Mouse (Mus musculus) lung, embryonic 15.5 days (tissue): ENCODE data around the gene Gm28305. TPM values are rescaled to one million over a fixed set of nuclear protein-coding genes. Genes with fewer than 3 reads are reported as not detected.

Source experiments
- ATAC-seq: fragments of 200-750 bp; cut with Nextera tagmentation; 2 replicates; pipeline ENCODE4 v1.8.0; 2017; ENCODE audit warnings: moderate number of reproducible peaks, borderline replicate concordance; ENCODE audit not compliant: low FRiP score, low TSS enrichment; ENCODE audit errors: extremely low read depth
- H3K27ac ChIP-seq: fragments of 300-500 bp; sonication (generic); 2 replicates; pipeline ENCODE4 v1.5.1; 2015; ENCODE audit warnings: moderate library complexity, mild to moderate bottlenecking, inconsistent platforms
- H3K27me3 ChIP-seq: fragments of 300-500 bp; sonication (generic); 2 replicates; pipeline ENCODE4 v1.6.1; 2015; ENCODE audit warnings: inconsistent platforms
- H3K36me3 ChIP-seq: fragments of 300-500 bp; sonication (generic); 2 replicates; pipeline ENCODE4 v1.6.1; 2015; ENCODE audit warnings: inconsistent platforms
- H3K4me1 ChIP-seq: fragments of 300-500 bp; sonication (generic); 2 replicates; pipeline ENCODE4 v1.6.1; 2015; ENCODE audit warnings: inconsistent platforms
- H3K4me2 ChIP-seq: fragments of 300-500 bp; sonication (generic); 2 replicates; pipeline ENCODE4 v1.6.1; 2015; ENCODE audit warnings: inconsistent platforms, mild to moderate bottlenecking, moderate library complexity
- H3K4me3 ChIP-seq: fragments of 300-500 bp; sonication (generic); 2 replicates; pipeline ENCODE4 v1.5.1; 2015; ENCODE audit warnings: mild to moderate bottlenecking, inconsistent platforms
- H3K9ac ChIP-seq: fragments of 300-500 bp; sonication (generic); 2 replicates; pipeline ENCODE4 v1.6.1; 2015; ENCODE audit warnings: inconsistent platforms
- H3K9me3 ChIP-seq: fragments of 300-500 bp; sonication (generic); 2 replicates; pipeline ENCODE4 v1.6.1; 2016; ENCODE audit warnings: inconsistent platforms
- WGBS: fragments of 180-500 bp; shearing (Covaris S2); methylation state at CpG from one replicate; pipeline ENCODE4 v1.1.7; 2015; 5-methylcytosine and 5-hydroxymethylcytosine counted together
- polyA plus RNA-seq: library from polyadenylated mRNA; unstranded; fragments of >200 nt; fragmentation: Nextera tagmentation; extraction: Ambion mirVana; gene quantifications from 2 replicates; pipeline ENCODE4 v1.2.1, GENCODE M21; 2015

The Gm28305 gene
- polyA plus RNA-seq, 1 experiment from 2014 or later = not detected

DNA sequence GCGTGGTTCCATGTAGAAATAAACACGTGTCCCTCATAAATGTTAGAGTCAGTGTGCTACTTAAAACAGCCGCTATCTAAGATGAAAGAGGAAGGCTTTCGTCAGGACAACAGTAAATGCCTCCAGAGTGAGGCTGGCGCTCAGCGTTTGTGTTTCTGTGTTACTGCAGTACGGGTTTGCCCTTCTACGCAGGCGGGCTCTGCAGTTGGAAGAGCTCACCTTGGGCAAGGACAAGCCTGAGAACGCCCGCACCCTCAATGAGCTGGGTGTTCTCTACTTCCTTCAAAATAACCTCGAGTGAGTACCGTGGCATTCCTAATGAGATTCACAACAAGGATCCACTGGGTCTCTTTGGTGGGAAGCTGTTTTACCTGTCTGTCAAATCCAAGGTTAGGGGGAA, 2.2 kb upstream of the Gm28305 start:
- no peak overlapping the region for H3K4me2 ChIP-seq
- no peak overlapping the region for H3K27ac ChIP-seq
- H3K9ac ChIP-seq = no peak overlapping the region
- peaks cover 26% of the 10 kb centered on the region for H3K36me3 ChIP-seq
- no peaks in the 10 kb centered on the region for H3K27me3 ChIP-seq
- no peak for ATAC-seq
- H3K9me3 ChIP-seq = no peaks in the 10 kb centered on the region
- 87% methylated on average over 13 of the region's 13 CpGs for WGBS
- H3K4me3 ChIP-seq = no peak overlapping the region
- no peaks in the 10 kb centered on the region for H3K4me1 ChIP-seq

DNA sequence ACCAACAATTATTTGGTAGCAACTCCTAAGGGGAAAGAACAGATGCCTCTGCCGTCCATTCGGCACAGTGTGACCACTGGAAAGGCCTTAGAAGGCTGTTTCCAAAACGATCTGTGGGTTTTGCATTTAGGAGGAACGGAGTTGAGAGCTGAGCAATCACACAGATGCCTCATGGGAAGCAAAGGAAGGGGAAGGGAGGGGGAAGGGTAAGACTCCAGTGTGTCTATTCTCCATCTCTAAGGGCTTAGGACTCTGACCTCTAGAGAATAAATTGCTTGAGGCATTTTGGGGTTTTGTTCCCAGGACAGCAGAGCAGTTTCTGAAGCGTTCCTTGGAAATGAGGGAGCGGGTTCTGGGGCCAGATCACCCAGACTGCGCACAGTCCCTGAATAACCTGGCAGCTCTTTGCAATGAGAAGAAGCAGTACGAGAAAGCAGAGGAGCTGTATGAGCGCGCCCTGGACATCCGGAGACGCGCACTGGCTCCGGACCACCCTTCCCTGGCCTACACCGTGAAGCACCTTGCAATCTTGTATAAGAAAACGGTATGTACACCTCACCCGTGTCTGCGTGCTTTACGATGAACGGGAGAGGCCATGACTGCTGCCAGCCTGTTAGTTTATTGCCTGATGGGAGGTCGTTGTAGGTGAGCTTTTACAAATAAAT, 1.3 kb upstream of the Gm28305 start:
- Histone ChIP-seq H3K4me1 (no peaks in the 10 kb centered on the region), H3K4me3 (no peak overlapping the region), H3K27ac (no peak overlapping the region), H3K4me2 (no peak overlapping the region), H3K27me3 (no peaks in the 10 kb centered on the region), H3K36me3 (peaks cover 23% of the 10 kb centered on the region), H3K9me3 (no peaks in the 10 kb centered on the region), H3K9ac (no peak overlapping the region)
- ATAC-seq = no peak
- WGBS = 88% methylated on average over 21 of the region's 21 CpGs

DNA sequence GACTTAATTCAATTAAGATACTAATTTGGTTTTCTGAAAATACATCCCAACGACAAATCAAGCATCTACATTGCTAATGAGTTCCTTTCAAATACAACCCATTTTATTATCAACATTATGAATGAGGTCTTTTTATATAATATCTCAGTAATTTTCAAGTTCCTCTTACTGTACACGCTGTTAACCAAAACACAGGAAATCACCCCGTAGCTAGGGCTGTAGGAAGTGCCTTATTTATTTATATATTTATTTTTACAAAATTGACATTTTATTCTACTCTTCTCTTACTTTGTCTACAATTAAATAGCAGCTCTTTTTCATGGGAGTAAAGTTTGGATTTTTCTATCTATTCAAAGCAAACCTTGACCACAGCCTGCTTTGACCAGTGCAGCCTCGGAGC, 720 bp upstream of the Gm28305 start:
- H3K9me3 ChIP-seq = no peaks in the 10 kb centered on the region
- WGBS = 73% methylated on average over 4 of the region's 4 CpGs
- peaks cover 26% of the 10 kb centered on the region for H3K36me3 ChIP-seq
- H3K4me3 ChIP-seq = no peak overlapping the region
- no peak for ATAC-seq
- H3K27ac ChIP-seq = no peak overlapping the region
- H3K4me2 ChIP-seq = no peak overlapping the region
- no peaks in the 10 kb centered on the region for H3K4me1 ChIP-seq
- H3K27me3 ChIP-seq = no peaks in the 10 kb centered on the region
- no peak overlapping the region for H3K9ac ChIP-seq

DNA sequence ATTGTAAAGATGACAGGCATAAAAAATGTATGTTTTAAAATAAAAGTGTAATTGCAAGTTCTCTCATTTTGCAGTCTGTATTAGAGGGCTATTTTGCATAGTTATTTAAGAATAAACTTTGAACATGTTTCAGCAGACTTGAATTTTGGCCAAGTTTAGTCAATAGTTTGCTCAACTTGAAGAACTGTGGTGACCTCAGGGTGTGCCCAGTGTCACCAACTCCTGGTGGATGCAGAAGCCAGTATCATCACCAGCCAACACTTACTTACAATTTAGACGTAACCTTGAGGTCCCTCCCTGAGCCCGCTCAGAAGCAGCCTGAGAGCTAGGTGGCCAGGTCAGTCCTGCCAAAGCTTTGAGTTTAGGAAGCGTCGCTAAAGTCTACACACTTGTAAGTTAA, 3.2 kb downstream of the Gm28305 start:
- Histone ChIP-seq H3K9ac (no peak overlapping the region), H3K27ac (no peak overlapping the region), H3K9me3 (no peaks in the 10 kb centered on the region), H3K4me3 (no peak overlapping the region), H3K36me3 (peaks cover 28% of the 10 kb centered on the region), H3K4me2 (no peak overlapping the region), H3K27me3 (no peaks in the 10 kb centered on the region), H3K4me1 (no peaks in the 10 kb centered on the region)
- 75% methylated on average over 4 of the region's 4 CpGs for WGBS
- ATAC-seq = no peak

DNA sequence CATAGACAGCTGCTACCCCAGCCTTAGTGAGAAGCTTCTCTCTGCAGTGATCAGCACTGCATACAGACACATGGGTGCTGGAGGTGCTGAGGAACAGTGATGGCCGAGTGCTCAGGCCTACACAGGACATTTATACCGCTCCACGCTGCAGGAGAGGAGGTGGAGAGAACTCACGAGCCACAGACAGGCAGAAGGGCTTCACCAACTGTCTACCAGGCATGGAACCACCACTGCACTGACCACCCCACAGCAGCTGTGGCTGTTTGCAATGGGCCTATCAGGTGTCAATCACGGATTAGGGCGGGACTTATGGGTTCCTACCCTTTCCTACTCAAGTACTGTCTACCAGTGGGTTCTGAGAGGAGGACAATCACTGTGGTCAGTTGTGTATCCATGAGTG, 10.6 kb downstream of the Gm28305 start:
- no peak for ATAC-seq

DNA sequence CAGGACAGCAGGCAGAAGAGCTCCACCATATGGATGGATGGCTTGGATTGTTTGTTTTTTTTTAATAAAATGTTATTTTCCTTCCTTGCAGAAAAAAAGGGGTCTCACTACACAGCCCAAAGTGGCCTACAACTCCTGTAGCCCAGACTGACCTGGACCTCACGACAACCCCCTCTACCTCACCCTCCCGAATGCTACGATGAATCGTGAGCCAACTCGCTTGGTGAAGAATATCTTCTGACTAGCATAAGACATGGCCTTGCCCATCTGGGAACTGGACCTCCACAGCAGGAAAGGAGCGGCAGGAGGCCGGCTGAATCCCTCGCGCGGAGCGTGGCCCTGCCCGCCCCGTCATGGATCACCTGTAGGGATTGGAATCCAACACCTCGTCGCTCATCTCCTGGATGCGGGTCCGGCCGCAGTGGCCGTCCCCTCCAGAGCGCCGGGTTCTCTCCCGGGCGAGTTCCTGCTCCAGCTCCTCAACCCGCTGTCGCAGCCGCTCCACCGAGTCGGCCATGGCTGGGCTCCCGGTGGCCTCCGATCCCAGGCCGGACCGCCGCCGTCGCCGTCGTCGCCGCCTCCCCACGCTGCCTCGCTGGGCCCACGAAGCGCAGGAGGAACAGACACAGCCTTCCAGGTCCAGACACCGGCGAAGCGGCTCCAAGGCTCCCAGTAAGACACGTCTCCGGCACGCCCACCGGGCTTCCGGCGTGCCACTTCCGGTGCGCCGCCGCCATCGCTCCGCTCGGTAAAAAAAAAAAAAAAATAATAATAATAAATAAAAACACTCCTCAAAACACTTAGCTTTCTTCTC, 22.2 kb downstream of the Gm28305 start, which contains the start of gene Uba5:
TSS of gene Uba5 (minus strand) at position 705 of the 814 bp plus-strand sequence.
- peak; percentile 74 for ATAC-seq
- H3K4me2 ChIP-seq = peak within 1 kb of the TSS; percentile 89
- no peaks in the 10 kb centered on the region for H3K27me3 ChIP-seq
- H3K9me3 ChIP-seq = no peaks in the 10 kb centered on the region
- peaks cover 22% of the 10 kb centered on the region for H3K36me3 ChIP-seq
- WGBS = under 1% methylated on average over 59 of the region's 59 CpGs
- H3K27ac ChIP-seq = peak within 1 kb of the TSS; percentile 76
- H3K4me1 ChIP-seq = peaks cover 18% of the 10 kb centered on the region
- H3K9ac ChIP-seq = peak within 1 kb of the TSS; percentile 86
- H3K4me3 ChIP-seq = peak within 1 kb of the TSS; percentile 99

More for the DNA sequence above, 10.6 kb downstream of the Gm28305 start:
- no peaks in the 10 kb centered on the region for H3K4me1 ChIP-seq
- H3K9me3 ChIP-seq = no peaks in the 10 kb centered on the region
- H3K27me3 ChIP-seq = no peaks in the 10 kb centered on the region
- H3K36me3 ChIP-seq = peaks cover 87% of the 10 kb centered on the region
- 93% methylated on average over 6 of the region's 6 CpGs for WGBS
- no peak overlapping the region for H3K4me3 ChIP-seq
- H3K27ac ChIP-seq = no peak overlapping the region
- no peak overlapping the region for H3K9ac ChIP-seq
- H3K4me2 ChIP-seq = no peak overlapping the region

DNA sequence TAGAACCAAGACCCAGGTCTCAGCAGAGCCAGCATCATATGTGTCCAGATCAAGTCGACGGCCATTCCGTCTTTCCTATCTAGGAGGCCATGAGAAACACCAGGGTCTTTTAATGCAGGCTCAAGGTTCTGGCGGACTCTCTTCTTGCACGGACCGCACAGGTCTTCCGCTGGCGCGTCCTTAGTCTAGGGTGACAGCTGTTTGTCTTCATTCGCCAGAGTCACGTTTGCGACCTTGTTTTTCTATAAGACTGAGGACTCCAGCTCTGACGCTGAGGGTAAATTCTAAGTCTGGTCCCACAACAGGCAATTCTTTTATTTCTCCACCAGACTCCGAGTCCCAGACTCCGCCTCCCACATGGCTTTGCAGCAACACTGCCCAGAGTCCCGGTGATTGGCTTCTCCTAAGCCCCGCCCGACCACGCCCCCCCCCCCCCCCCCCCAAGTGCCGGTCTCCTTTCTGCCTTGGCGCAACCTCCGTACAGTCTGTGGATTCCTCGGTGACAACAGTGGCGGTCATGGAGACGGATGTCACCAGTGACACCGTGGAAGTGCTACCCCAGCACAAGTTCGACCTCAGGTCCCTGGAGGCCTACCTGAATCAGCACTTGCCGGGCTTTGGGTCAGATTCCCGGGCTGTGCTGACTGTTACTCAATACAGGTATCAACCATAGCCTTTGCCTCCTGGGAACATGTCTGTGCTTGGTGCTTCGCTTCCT, 22.9 kb downstream of the Gm28305 start, which contains the start of gene Acad11:
TSS of gene Acad11 (plus strand) at position 134 of the 718 bp plus-strand sequence.
- Histone ChIP-seq H3K36me3 (peaks cover 15% of the 10 kb centered on the region), H3K4me2 (peak within 1 kb of the TSS; percentile 89), H3K9ac (peak within 1 kb of the TSS; percentile 86), H3K4me3 (peak within 1 kb of the TSS; percentile 99), H3K27me3 (no peaks in the 10 kb centered on the region), H3K27ac (peak within 1 kb of the TSS; percentile 76), H3K4me1 (peaks cover 18% of the 10 kb centered on the region), H3K9me3 (no peaks in the 10 kb centered on the region)
- 0% methylated on average over 30 of the region's 30 CpGs for WGBS
- peak; percentile 96 for ATAC-seq

DNA sequence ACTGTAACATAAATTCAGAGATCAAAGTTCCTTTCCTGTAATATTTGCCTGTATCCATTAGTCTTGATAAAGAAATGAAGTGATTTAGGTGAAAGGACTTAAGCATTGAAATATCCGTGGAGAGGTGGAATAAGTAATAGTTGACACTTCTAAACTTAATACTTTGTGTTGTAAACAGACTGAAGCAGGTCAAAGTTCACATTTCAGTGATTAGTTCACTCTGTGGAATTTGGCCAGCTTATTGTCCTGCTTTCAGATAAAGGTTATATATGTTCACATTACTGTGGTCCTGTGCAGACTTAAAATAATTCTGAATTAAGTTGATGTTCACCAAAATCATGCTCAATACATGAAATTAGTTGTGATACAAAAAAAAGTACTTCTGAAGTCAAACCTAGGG, 24.1 kb downstream of the Gm28305 start:
- Histone ChIP-seq H3K27me3 (no peaks in the 10 kb centered on the region), H3K36me3 (peaks cover 13% of the 10 kb centered on the region), H3K4me3 (no peak overlapping the region), H3K27ac (no peak overlapping the region), H3K9ac (no peak overlapping the region), H3K4me2 (no peak overlapping the region), H3K9me3 (no peaks in the 10 kb centered on the region), H3K4me1 (peaks cover 18% of the 10 kb centered on the region)
- no peak for ATAC-seq
- WGBS = 18% methylated on average over 1 of the region's 1 CpGs

DNA sequence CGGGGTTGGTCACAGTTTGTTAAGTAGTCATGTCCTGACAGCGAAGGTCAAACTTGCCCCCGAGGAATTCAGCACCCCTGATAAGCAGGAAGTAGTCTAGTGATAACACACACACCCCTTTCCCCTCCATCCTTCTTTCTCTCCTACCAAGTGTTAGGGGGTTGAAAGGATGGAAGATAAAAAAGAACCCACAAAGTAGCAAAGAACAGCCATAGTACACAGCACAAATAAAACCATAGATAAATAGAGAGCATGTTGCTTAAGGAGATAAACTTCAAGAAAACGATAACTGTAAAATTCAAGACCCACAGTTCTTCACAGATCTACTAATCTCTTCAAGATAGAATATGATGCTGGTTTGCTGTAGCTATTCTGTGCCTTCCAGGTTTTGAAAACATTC, 29.8 kb downstream of the Gm28305 start:
- H3K36me3 ChIP-seq = no peaks in the 10 kb centered on the region
- ATAC-seq = no peak
- 66% methylated on average over 4 of the region's 4 CpGs for WGBS
- H3K9ac ChIP-seq = no peak overlapping the region
- no peak overlapping the region for H3K4me3 ChIP-seq
- H3K9me3 ChIP-seq = no peaks in the 10 kb centered on the region
- no peak overlapping the region for H3K4me2 ChIP-seq
- no peaks in the 10 kb centered on the region for H3K4me1 ChIP-seq
- H3K27me3 ChIP-seq = no peaks in the 10 kb centered on the region
- no peak overlapping the region for H3K27ac ChIP-seq

DNA sequence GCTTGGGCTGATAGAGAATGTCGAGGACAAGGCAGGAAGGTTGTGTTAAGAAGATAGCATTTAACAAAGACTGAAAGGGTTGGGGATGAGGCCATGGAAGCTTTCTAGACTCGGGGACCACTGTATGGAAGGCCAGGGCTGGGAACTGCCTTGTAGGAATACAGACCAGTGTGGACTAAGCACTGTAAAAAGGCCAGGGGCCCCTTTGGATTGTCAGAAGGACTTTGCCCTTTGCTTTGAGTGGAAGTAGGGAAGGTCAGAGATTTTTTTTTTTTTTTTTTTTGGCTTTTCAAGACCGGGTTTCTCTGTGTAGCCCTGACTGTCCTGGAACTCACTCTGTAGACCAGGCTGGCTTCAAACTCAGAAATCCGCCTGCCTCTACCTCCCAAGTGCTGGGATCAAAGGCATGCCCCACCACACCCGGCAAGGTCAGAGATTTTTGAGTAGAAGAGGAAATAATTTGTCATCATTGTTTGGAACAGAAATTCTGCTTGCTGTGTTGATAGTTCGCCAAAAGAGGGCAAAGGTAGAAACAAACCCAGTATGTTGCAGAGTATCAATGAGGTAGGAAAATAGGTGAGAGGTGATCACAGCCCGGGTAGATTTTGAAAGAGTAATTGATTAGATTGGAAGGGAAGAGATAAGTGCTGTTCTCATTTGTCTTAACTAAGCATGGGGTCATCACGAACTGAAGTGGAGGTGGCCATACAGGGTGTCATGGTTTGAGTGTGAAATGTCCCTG, 30.6 kb downstream of the Gm28305 start:
- no peak overlapping the region for H3K27ac ChIP-seq
- no peaks in the 10 kb centered on the region for H3K27me3 ChIP-seq
- WGBS = 67% methylated on average over 8 of the region's 8 CpGs
- no peaks in the 10 kb centered on the region for H3K4me1 ChIP-seq
- no peak overlapping the region for H3K9ac ChIP-seq
- ATAC-seq = no peak
- H3K9me3 ChIP-seq = no peaks in the 10 kb centered on the region
- no peak overlapping the region for H3K4me3 ChIP-seq
- no peak overlapping the region for H3K4me2 ChIP-seq
- H3K36me3 ChIP-seq = no peaks in the 10 kb centered on the region

DNA sequence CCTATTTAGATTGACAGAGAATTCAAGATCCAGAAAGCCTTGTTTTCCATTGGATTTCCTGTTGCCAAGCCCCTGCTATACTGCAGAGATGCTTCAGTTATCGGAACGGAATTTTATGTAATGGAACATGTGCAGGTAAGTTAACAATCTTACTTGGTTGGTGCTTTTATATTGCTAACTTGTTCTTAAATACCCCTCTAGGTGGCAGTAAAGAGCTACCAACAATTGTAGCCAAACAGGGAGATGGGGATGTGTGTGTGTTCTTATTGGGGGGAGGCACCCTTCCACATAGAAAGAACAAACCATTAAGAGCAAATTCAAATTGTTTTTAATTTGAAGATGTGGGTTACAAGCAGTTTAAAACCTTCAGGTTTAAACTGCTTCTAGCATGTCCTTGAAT, 35.3 kb downstream of the Gm28305 start:
- H3K4me1 ChIP-seq = no peaks in the 10 kb centered on the region
- H3K36me3 ChIP-seq = no peaks in the 10 kb centered on the region
- H3K27me3 ChIP-seq = no peaks in the 10 kb centered on the region
- H3K4me2 ChIP-seq = no peak overlapping the region
- no peak overlapping the region for H3K4me3 ChIP-seq
- H3K9me3 ChIP-seq = no peaks in the 10 kb centered on the region
- WGBS = 64% methylated on average over 2 of the region's 2 CpGs
- H3K27ac ChIP-seq = no peak overlapping the region
- H3K9ac ChIP-seq = no peak overlapping the region
- ATAC-seq = no peak
